Mouse (Mus musculus) E14TG2a.4 (cell line): ENCODE data around the gene Tsacc.

Experiments
- CTCF ChIP-seq: conservative IDR thresholded peaks from 2 replicates; pipeline ENCODE4 v1.5.1; 2014; ENCODE audit warnings: low read length
- POU5F1 ChIP-seq: IDR thresholded peaks from 2 replicates; pipeline ENCODE4 v1.6.1; 2014; ENCODE audit warnings: low read length, borderline replicate concordance

GRCm38 (mm10) chr3:88280035-88280434 lies 16.8 kb downstream of the Tsacc start:
- TF ChIP-seq CTCF = no peak
- no peak for TF ChIP-seq POU5F1
